Mouse (Mus musculus) kidney, embryonic 15.5 days (tissue): Measurements from ENCODE around the gene Mat2b. TPM values are rescaled to one million over a fixed set of nuclear protein-coding genes. Genes with fewer than 3 reads are reported as not detected.

Experiments
- ATAC-seq: fragments of 200-750 bp; cut with Nextera tagmentation; replicated peaks from 2 replicates; pipeline ENCODE4 v1.8.0; 2017; ENCODE audit warnings: moderate TSS enrichment; ENCODE audit not compliant: low FRiP score
- H3K27ac ChIP-seq: fragments of 300-500 bp; sonication (generic); 2 replicates; pipeline ENCODE4 v1.5.1; 2015; ENCODE audit warnings: mild to moderate bottlenecking, inconsistent platforms
- H3K27me3 ChIP-seq: fragments of 300-500 bp; sonication (generic); 2 replicates; pipeline ENCODE4 v1.6.1; 2015; ENCODE audit warnings: inconsistent platforms
- H3K36me3 ChIP-seq: fragments of 300-500 bp; sonication (generic); 2 replicates; pipeline ENCODE4 v1.6.1; 2015; ENCODE audit warnings: inconsistent platforms
- H3K4me1 ChIP-seq: fragments of 300-500 bp; sonication (generic); 2 replicates; pipeline ENCODE4 v1.6.1; 2015; ENCODE audit warnings: inconsistent platforms
- H3K4me2 ChIP-seq: fragments of 300-500 bp; sonication (generic); 2 replicates; pipeline ENCODE4 v1.6.1; 2015; ENCODE audit warnings: moderate library complexity, mild to moderate bottlenecking, inconsistent platforms
- H3K4me3 ChIP-seq: fragments of 300-500 bp; sonication (generic); replicated peaks from 2 replicates; pipeline ENCODE4 v1.5.1; 2015; ENCODE audit warnings: mild to moderate bottlenecking, inconsistent platforms
- H3K9ac ChIP-seq: fragments of 300-500 bp; sonication (generic); 2 replicates; pipeline ENCODE4 v1.6.1; 2015; ENCODE audit warnings: mild to moderate bottlenecking, inconsistent platforms
- H3K9me3 ChIP-seq: fragments of 300-500 bp; sonication (generic); replicated peaks from 2 replicates; pipeline ENCODE4 v1.6.1; 2016; ENCODE audit warnings: inconsistent platforms
- WGBS: fragments of 180-500 bp; shearing (Covaris S2); methylation state at CpG from one replicate; pipeline ENCODE4 v1.1.7; 2015; ENCODE audit warnings: mixed read lengths; 5-methylcytosine and 5-hydroxymethylcytosine counted together
- polyA plus RNA-seq: library from polyadenylated mRNA; unstranded; fragments of >200 nt; fragmentation: Nextera tagmentation; extraction: Ambion mirVana; gene quantifications from 2 replicates; pipeline ENCODE4 v1.2.1, GENCODE M21; 2015

The Mat2b gene
- polyA plus RNA-seq, 1 experiment from 2014 or later: 106 TPM

DNA sequence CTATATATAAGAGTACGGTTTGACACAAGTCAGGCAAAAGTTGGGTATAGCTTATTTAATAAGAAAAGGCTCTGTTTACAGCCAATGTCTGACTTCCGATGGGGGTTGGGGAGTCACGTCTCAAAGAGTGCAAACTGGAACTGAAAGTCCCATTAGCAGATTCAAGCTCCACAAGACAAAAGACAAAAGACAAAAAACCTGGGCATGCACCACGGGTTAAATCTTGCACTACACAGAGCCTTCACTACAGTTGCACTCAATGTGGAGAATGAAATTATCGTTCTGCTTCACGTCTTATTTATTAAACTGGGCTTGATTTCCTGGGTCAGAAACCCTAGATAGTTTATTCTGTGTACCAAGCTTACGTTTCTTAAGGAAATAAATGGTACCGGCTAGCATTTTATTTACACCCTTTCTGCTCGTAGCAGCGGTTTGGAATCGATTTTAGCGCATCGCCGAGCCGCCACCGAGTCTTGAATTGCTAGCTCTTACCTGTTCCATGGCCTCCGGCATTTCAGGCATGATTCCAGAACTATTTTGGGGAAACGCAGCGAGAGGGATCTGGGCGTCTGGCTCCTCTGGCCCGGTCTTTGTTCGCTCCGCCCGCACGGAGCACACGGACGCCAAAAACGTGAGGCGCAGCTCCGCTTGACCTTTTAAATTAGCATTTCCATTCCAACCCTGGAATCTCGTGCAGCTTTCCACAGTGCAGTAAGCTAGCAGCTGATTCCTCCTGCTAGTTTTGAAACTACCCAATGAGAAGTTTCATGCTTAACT is 504 bp downstream of the Mat2b start:
- Histone ChIP-seq H3K27me3 (no peaks in the 10 kb centered on the region), H3K4me1 (peaks cover 25% of the 10 kb centered on the region), H3K36me3 (no peaks in the 10 kb centered on the region), H3K4me3 (peak overlapping the region; percentile 68), H3K9ac (peak overlapping the region; percentile 60), H3K27ac (peak overlapping the region; percentile 98), H3K9me3 (no peaks in the 10 kb centered on the region), H3K4me2 (peak overlapping the region; percentile 88)
- ATAC-seq: peak; percentile 41
- WGBS: under 1% methylated on average over 31 of the region's 31 CpGs

DNA sequence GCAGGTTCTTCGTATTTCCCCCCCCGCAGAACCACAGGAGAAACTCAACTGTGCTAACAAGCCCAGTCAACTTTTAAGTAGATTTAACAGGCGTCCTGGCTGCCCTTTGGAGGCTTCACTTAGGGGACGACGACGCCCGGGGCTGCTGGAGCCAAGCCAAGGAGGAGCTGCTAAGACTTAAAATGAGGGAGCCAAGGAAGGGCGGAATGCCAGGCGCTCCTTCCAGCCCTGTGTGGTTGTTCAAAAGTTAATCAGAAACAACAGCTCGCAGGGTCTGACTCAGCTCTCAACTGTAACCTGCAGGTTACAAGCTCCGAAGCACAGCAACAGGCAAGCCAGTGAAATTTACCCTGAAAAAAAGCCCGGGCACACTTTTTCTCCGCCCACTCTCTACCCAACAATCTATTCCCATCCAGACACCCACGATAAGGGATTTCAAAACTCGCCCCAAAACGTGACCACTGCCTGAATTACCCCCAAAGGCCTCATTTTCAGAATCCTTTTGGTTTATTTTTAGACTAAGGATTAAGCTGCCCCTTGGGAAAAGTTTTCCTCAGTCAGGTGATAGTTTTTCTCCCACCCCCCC is 1.5 kb downstream of the Mat2b start:
- no peaks in the 10 kb centered on the region for H3K27me3 ChIP-seq
- peak overlapping the region; percentile 68 for H3K4me3 ChIP-seq
- H3K4me1 ChIP-seq: peaks cover 25% of the 10 kb centered on the region
- H3K9ac ChIP-seq: peak overlapping the region; percentile 60
- peak overlapping the region; percentile 88 for H3K4me2 ChIP-seq
- WGBS: under 1% methylated on average over 16 of the region's 16 CpGs
- H3K36me3 ChIP-seq: no peaks in the 10 kb centered on the region
- H3K27ac ChIP-seq: peak overlapping the region; percentile 98
- no peaks in the 10 kb centered on the region for H3K9me3 ChIP-seq
- ATAC-seq: peak; percentile 54

DNA sequence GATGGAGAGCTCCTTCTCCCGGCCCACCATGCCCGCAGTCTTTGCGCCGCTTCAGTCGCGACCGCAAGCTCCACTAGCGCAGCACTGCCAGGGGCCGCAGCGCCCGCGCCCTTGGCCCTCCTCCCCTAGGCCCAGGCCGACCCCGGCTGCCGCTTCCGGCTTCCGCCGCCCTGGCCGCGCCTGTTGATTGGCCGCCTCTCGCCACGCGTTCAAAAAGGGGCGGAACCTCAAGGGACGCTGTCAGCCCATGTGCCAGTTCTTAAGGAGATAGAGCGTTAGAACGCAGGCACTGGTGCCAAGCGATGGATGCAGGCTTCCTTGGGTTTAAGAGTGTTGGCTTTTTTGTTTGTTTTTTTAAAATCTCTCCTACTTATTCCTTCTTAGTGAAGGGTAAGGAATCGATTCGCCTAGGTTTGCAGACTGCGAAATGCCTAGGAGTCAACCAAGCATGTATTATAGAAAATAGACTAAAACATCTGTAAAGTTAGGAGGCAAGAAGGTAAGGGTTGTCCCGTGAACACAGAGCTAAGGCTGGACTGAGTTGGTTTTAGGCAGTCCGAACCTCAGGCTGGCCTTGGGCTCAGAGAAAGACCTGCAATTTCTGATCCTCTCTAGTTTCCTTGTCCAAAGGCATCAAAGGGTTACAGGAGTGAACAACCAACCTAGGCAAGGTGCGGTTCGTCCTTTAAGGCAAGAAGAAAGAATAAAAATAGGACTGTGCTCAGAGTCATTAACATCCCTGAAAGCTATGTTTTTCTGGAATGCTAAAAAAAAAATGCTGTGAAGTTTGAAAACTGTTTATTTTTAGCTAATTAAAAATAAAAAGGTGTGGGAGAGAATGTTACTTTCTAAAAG is 2.3 kb downstream of the Mat2b start:
- ATAC-seq: peak; percentile 96
- H3K36me3 ChIP-seq: no peaks in the 10 kb centered on the region
- H3K4me1 ChIP-seq: peaks cover 25% of the 10 kb centered on the region
- no peaks in the 10 kb centered on the region for H3K27me3 ChIP-seq
- peak overlapping the region; percentile 98 for H3K27ac ChIP-seq
- no peaks in the 10 kb centered on the region for H3K9me3 ChIP-seq
- H3K9ac ChIP-seq: peak overlapping the region; percentile 60
- peak overlapping the region; percentile 68 for H3K4me3 ChIP-seq
- H3K4me2 ChIP-seq: peak overlapping the region; percentile 88
- WGBS: under 1% methylated on average over 34 of the region's 36 CpGs

DNA sequence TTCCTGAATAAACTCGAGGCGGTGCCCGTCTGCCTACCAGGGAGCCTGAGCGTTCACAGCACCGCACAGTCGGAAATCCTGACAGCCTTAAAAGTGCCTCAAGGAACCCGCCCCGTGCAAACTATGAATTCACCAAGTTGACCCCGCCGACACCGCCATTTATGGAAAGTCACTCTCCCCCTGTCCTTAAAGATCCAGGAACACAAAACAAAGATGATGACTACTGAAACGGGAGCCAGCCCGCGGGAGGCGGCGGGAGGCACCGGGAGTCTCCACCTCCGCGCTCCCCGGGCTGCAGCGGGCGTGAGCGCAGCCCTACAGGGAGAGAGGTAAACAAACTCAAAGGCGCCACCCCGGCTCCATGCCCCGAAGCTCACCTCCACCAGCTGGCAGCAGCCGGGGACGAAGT is 2.9 kb downstream of the Mat2b start:
- H3K9ac ChIP-seq: peak overlapping the region; percentile 60
- peaks cover 5% of the 10 kb centered on the region for H3K36me3 ChIP-seq
- H3K4me3 ChIP-seq: peak overlapping the region; percentile 68
- under 1% methylated on average over 28 of the region's 28 CpGs for WGBS
- H3K9me3 ChIP-seq: no peaks in the 10 kb centered on the region
- H3K4me1 ChIP-seq: peaks cover 25% of the 10 kb centered on the region
- peak; percentile 84 for ATAC-seq
- peak overlapping the region; percentile 98 for H3K27ac ChIP-seq
- peak overlapping the region; percentile 88 for H3K4me2 ChIP-seq
- no peaks in the 10 kb centered on the region for H3K27me3 ChIP-seq

DNA sequence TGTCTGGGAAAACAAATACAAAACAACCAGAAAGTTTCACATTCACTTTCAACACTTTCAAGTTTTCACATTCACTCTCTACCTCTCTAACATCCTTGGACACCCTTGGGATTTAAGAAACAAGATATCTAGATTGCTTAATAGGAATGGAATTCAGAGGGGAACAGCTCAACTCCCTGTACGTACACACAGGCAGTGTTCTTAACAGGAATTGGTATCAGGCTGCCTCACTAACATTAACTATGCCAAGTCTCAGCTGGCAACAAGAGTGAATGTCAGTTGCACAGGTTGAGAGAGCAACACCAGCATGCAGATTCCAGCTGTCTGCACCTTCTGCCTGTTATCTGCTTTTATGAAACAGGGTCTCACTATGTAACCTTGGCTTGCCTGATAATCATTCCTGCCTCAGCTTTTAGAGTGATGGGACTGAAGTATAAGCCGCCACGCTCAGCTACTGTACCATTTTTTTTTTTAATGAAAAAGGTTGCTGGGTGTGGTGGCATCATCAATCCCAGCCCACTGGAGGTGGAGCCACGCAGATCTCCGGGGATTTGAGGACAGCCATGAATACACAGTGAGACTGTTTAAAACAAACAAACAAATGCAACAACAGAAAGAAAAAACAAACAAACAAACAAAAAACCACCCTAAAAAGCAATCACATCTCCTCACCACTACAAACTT is 4.4 kb downstream of the Mat2b start:
- 70% methylated on average over 5 of the region's 5 CpGs for WGBS
- H3K36me3 ChIP-seq: peaks cover 20% of the 10 kb centered on the region
- H3K9ac ChIP-seq: no peak overlapping the region
- no peaks in the 10 kb centered on the region for H3K27me3 ChIP-seq
- H3K4me1 ChIP-seq: peaks cover 25% of the 10 kb centered on the region
- ATAC-seq: no peak
- no peaks in the 10 kb centered on the region for H3K9me3 ChIP-seq
- peak overlapping the region; percentile 88 for H3K4me2 ChIP-seq
- H3K27ac ChIP-seq: no peak overlapping the region
- H3K4me3 ChIP-seq: peak overlapping the region; percentile 68; the same call in 1 of the 2 replicates

DNA sequence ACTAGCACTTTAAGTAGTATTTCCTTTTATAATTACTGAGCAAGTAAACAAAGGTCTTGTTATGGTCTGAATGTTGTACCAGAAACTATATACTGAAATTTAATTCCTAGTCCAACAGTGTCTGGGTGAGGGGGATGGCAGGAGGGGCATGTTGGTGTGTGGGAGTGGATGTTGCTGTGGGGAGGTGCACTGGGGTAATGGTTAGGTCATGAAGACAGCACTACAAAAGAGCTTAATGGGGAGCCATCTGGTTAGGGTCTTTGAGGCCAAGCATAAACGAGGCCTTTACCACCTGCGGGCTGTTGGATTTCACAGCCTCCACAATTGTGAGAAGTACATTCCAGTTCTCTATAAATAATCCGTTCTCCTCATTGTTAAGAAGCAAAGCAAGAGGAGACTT is 11.7 kb downstream of the Mat2b start:
- Histone ChIP-seq H3K4me3 (no peak overlapping the region), H3K4me1 (no peaks in the 10 kb centered on the region), H3K9me3 (no peaks in the 10 kb centered on the region), H3K27me3 (no peaks in the 10 kb centered on the region), H3K9ac (no peak overlapping the region), H3K4me2 (no peak overlapping the region), H3K27ac (no peak overlapping the region), H3K36me3 (peaks cover 87% of the 10 kb centered on the region)
- no peak for ATAC-seq
- 24% methylated on average over 3 of the region's 3 CpGs for WGBS

DNA sequence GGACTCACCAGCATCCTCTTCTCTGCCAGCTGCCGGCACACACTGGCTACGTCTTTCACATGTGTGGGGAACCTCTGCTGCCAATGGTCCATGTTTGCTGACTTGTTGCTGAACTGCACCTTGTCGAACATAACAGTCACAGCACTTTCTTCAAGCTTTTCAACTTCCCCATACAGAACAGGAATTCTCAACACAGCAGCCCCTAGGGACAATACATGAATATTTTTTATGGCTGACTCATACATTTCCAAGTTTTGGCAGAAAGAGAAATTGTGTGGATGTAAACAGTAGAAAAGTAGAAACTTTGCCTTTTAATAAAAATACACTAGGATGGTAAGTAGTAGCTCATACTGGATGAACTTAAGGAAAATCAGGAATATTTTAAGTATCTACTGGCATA is 12.5 kb downstream of the Mat2b start:
- ATAC-seq: no peak
- Histone ChIP-seq H3K36me3 (peaks cover 93% of the 10 kb centered on the region), H3K4me1 (no peaks in the 10 kb centered on the region), H3K9me3 (0 out of 2 replicates have a peak, but pooled peaks cover 1% of the 10 kb centered on the region), H3K27me3 (no peaks in the 10 kb centered on the region), H3K27ac (no peak overlapping the region), H3K4me3 (no peak overlapping the region), H3K9ac (no peak overlapping the region), H3K4me2 (no peak overlapping the region)
- 86% methylated on average over 3 of the region's 3 CpGs for WGBS

DNA sequence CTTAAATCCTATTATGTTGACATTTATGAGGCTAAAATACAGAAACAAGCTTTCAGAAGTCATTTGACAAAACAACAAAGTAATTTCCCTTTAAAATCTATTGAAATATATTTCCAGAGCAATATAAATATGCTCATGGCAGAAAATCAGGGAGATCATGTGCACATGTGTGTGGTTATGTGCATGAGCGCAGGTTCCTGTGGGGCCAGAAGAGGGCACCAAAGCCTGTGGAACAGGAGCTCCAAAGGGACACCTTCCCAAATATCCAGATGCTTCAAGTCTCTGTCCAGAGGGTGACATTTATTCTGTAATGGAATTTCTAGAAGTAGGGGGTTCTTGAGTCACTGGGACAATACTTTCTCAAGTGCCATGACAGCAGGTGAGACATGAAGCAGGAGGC is 17.8 kb downstream of the Mat2b start:
- Histone ChIP-seq H3K36me3 (peaks cover 54% of the 10 kb centered on the region), H3K4me1 (no peaks in the 10 kb centered on the region), H3K9me3 (0 out of 2 replicates have a peak, but pooled peaks cover 3% of the 10 kb centered on the region), H3K9ac (no peak overlapping the region), H3K27me3 (no peaks in the 10 kb centered on the region), H3K4me2 (no peak overlapping the region), H3K27ac (no peak overlapping the region), H3K4me3 (no peak overlapping the region)
- ATAC-seq: no peak
- 100% methylated on average over 1 of the region's 1 CpGs for WGBS

DNA sequence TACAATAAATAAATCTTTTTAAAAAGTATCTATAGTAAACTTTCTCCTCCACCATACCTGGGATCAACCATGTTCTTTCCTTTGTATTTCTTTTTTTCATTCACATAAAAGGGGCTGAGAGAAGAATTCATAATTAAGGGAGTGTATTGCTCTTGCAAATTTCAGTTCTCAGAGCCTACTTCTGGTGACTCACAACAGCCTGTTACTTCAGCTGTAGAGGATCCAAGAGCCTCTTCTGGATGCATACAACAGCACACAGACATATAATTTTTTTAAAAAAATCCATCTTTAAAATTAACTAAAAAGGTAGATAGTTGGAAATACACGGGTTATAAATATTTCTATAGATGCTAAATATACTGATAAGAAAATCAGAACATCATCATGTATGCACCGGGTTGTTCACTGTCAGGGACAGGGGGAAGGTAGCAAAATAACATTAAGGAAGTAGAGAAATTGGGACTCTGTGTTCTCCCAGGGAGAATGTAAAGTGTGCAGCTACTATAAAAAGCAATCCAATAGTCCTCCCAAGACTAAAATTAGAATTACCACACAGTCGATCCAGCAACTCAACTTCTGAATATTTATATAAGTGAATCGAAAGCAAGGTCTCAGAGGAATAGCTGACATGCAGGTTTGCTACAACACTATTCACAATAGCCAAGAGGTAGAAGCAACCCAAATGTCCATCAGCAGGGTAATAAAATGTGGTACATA is 19.8 kb downstream of the Mat2b start:
- no peak overlapping the region for H3K4me2 ChIP-seq
- H3K36me3 ChIP-seq: peaks cover 36% of the 10 kb centered on the region
- no peaks in the 10 kb centered on the region for H3K4me1 ChIP-seq
- no peak overlapping the region for H3K27ac ChIP-seq
- H3K27me3 ChIP-seq: no peaks in the 10 kb centered on the region
- no peak overlapping the region for H3K4me3 ChIP-seq
- WGBS: 79% methylated on average over 4 of the region's 4 CpGs
- 0 out of 2 replicates have a peak, but pooled peaks cover 3% of the 10 kb centered on the region for H3K9me3 ChIP-seq
- no peak overlapping the region for H3K9ac ChIP-seq
- no peak for ATAC-seq

DNA sequence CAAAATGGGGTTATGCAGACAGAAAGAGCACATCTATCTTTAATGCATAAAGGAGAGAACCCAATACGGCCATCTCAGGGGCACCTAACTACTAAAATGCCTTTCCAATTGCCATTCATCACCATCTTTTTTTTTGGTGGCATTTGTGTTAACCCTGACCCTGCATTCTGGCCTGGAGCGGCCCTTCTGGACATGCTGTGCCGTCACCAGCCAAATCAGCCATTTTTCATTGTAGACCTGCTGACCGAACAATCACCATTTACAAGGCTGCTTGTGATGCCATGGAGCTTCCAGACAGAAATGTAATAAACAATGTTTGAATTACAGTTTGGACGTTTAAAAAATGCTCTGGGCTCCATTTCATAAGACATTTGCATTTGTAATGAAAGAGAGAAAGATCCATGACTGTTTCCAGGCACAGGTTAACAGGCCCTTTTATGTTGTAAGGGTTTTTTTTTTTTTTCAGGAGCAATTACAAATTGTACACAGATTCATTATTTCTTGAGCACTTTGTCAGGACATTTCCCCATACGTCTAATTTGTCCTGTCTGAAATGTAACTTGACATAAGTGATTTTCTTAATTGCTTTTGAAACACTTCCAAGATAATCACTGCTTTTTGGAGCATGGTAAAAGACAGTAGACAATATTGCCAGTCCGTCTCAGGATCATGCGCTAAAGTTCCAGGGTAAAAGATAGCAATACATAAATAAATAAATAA is 45.1 kb downstream of the Mat2b start:
- Histone ChIP-seq H3K36me3 (no peaks in the 10 kb centered on the region), H3K27ac (no peak overlapping the region), H3K9me3 (no peaks in the 10 kb centered on the region), H3K4me3 (no peak overlapping the region), H3K27me3 (no peaks in the 10 kb centered on the region), H3K4me2 (no peak overlapping the region), H3K9ac (no peak overlapping the region), H3K4me1 (no peaks in the 10 kb centered on the region)
- 70% methylated on average over 8 of the region's 8 CpGs for WGBS
- ATAC-seq: no peak

DNA sequence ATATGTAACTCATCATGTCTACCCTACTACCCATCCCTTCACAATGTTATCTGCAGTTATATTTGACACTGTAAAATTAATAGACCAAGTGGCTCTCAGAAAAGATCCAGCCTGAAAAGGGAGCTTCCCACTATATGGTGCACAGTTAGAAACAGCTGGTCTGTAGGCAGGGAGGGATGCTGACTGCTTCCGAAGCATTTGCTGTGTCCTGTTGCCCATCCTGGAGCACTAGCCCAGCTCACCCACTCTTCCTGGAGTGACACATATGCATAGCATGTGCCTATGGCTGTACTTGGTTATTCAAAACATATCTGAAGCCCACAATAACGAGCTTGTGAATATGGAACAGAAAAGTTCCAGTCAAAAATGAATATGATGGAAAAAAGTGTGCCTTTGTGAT is 47.8 kb downstream of the Mat2b start:
- Histone ChIP-seq H3K4me3 (no peak overlapping the region), H3K4me2 (no peak overlapping the region), H3K36me3 (no peaks in the 10 kb centered on the region), H3K9me3 (no peaks in the 10 kb centered on the region), H3K27ac (no peak overlapping the region), H3K27me3 (no peaks in the 10 kb centered on the region), H3K9ac (no peak overlapping the region), H3K4me1 (no peaks in the 10 kb centered on the region)
- ATAC-seq: no peak
- WGBS: 64% methylated on average over 2 of the region's 2 CpGs
